Mouse (Mus musculus) small intestine, adult 2 months (tissue): ENCODE measurements around the gene Taf4.

Source experiments
- CTCF ChIP-seq: fragments of 200-500 bp; IDR thresholded peaks from 2 replicates; pipeline ENCODE4 v1.5.1; 2012; ENCODE audit warnings: low read depth, mild to moderate bottlenecking, control low read depth, inconsistent platforms, low read length, moderate library complexity, mixed read lengths; ENCODE audit not compliant: insufficient replicate concordance, insufficient read length; ENCODE audit errors: extremely low read depth
- POLR2A ChIP-seq: fragments of 200-500 bp; IDR thresholded peaks from 2 replicates; pipeline ENCODE4 v1.6.1; 2012; ENCODE audit warnings: low read depth, mild to moderate bottlenecking, control low read depth, inconsistent platforms, low read length, moderate library complexity

- TF ChIP-seq POLR2A (no peak), CTCF (no peak)
These were observed 185 bp downstream of the Taf4 start for GRCm38 (mm10) chr2:179976295-179976627.
